ENCODE assay signal across 8 mouse cellular contexts in the genomic region with DNA sequence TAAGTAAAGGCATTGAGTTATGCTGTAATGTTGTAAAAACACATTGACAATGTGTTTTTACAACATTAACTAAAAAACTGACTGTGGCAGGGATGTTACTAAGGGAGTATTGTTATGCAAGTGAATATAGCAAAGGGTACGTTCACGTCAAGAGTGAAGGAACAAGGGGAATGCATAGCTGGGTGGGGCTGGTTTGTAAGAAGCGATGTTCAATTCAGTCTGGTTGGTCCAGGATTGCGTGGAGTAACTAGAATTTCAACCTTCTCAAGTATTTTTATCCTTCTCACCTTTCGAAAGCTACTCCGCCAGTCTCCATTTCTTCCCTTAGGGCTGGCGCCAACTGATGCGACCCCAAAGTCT. TPM values are rescaled to one million over a fixed set of nuclear protein-coding genes. Genes with fewer than 3 reads are reported as not detected.
A peak's percentile ranks its signal among the peaks of the same experiment; 100 is the strongest.
DNase-seq lines count a peak whose midpoint lies in the region; ATAC-seq and TF ChIP-seq lines count a peak whose summit lies in the region.

No protein-coding gene starts in this region.

- H3K4me1 ChIP-seq in forebrain, embryonic 10.5 days: peaks cover 46% of the 10 kb centered on the region
- H3K4me1 ChIP-seq in liver, embryonic 12.5 days: peaks cover 43% of the 10 kb centered on the region

- H3K9me3 ChIP-seq in forebrain, embryonic 10.5 days: no peaks in the 10 kb centered on the region
- H3K9me3 ChIP-seq in liver, embryonic 12.5 days (replicated peaks): no peaks in the 10 kb centered on the region

- ATAC-seq in liver, embryonic 12.5 days: no peak; the same call in 1 of the 2 replicates

- intact Hi-C loops in gastrocnemius, adult 2 months (cut with DNase I): loop anchor here (5.0 kb wide), 1 partner anchor 33 kb away; no protein-coding TSS in a partner anchor

- peak overlapping the region; percentile 95 for H3K4me2 ChIP-seq in liver, embryonic 12.5 days

- DNase-seq in gastrocnemius, adult 2 months: no peak
- DNase-seq in gastrocnemius, adult 18-20 months (ENCODE audit: low spot score): no peak
- DNase-seq in 3T3-L1 (ENCODE audit: low read depth, low spot score): peak; percentile 65
- no peak for DNase-seq in forebrain, embryonic 10.5 days (ENCODE audit: extremely low spot score, low spot score)
- DNase-seq in right cerebral cortex, postnatal 10 days (ENCODE audit: low spot score in 2 of 2): no peak
- no peak for DNase-seq in T-cell, adult 2 months (ENCODE audit: low spot score)
- DNase-seq in lung, postnatal 4 days: no peak

- peak overlapping the region; percentile 92 for H3K4me3 ChIP-seq in gastrocnemius, adult 2 months
- peak overlapping the region; percentile 92 for H3K4me3 ChIP-seq in forebrain, embryonic 10.5 days
- H3K4me3 ChIP-seq in liver, embryonic 12.5 days: peak overlapping the region; percentile 93

- peaks cover under 1% of the 10 kb centered on the region; the same call in 1 of the 2 replicates for H3K36me3 ChIP-seq in forebrain, embryonic 10.5 days (replicated peaks)
- H3K36me3 ChIP-seq in liver, embryonic 12.5 days: peaks cover 3% of the 10 kb centered on the region; the same call in 1 of the 2 replicates

- H3K9ac ChIP-seq in liver, embryonic 12.5 days: peak overlapping the region; percentile 95

- H3K27ac ChIP-seq in gastrocnemius, adult 2 months: peak overlapping the region; percentile 99
- peak overlapping the region; percentile 95 for H3K27ac ChIP-seq in forebrain, embryonic 10.5 days
- H3K27ac ChIP-seq in liver, embryonic 12.5 days: peak overlapping the region; percentile 92

- 0 out of 2 replicates have a peak, but pooled peaks cover 5% of the 10 kb centered on the region for H3K27me3 ChIP-seq in forebrain, embryonic 10.5 days (ENCODE audit: poor library complexity, severe bottlenecking)
- no peaks in the 10 kb centered on the region for H3K27me3 ChIP-seq in liver, embryonic 12.5 days (replicated peaks)

- WGBS in forebrain, embryonic 10.5 days: 7% methylated on average over 8 of the region's 8 CpGs
- WGBS in liver, embryonic 12.5 days (ENCODE audit: insufficient replicate concordance): 7% methylated on average over 8 of the region's 8 CpGs

- no peak for TF ChIP-seq CTCF in gastrocnemius, adult 2 months (IDR thresholded peaks at IDR 0.05)

RNA-seq across cellular contexts. Expression of a gene that starts 0.4 kb away (rescaled TPM):
- total RNA-seq in gastrocnemius, adult 2 months (2021): 10 to 100 TPM; 54.6 to 58.3 TPM
- total RNA-seq in gastrocnemius, adult 18-20 months (2021): 10 to 100 TPM; 57.4 to 58.2 TPM
- 14.1 and 20.8 TPM in 2 replicates for polyA plus RNA-seq in forebrain, embryonic 10.5 days (2016; fragmentation: Nextera tagmentation; extraction: Ambion mirVana)
- 10.8 and 12.7 TPM in 2 replicates for polyA plus RNA-seq in liver, embryonic 12.5 days (2016; fragmentation: Nextera tagmentation; extraction: Ambion mirVana)

RNA-seq across cellular contexts. Expression of a gene that starts 45.6 kb away (rescaled TPM):
- total RNA-seq in gastrocnemius, adult 2 months (2021): 10 to 100 TPM; 15.0 to 22.7 TPM
- total RNA-seq in gastrocnemius, adult 18-20 months (2021): 10 to 100 TPM; 19.6 to 19.8 TPM
- 24.1 and 28.0 TPM in 2 replicates for polyA plus RNA-seq in forebrain, embryonic 10.5 days (2016; fragmentation: Nextera tagmentation; extraction: Ambion mirVana)
- polyA plus RNA-seq in liver, embryonic 12.5 days (2016; fragmentation: Nextera tagmentation; extraction: Ambion mirVana): 17.6 and 18.6 TPM in 2 replicates

RNA-seq across cellular contexts. Expression of a gene that starts 57.9 kb away (rescaled TPM):
- total RNA-seq in gastrocnemius, adult 2 months (2021): 1 to 10 TPM; 1.9 to 2.5 TPM
- total RNA-seq in gastrocnemius, adult 18-20 months (2021): 1 to 10 TPM; 2.0 to 3.1 TPM
- 9.3 TPM in 2 replicates for polyA plus RNA-seq in forebrain, embryonic 10.5 days (2016; fragmentation: Nextera tagmentation; extraction: Ambion mirVana)
- 2.4 and 3.9 TPM in 2 replicates for polyA plus RNA-seq in liver, embryonic 12.5 days (2016; fragmentation: Nextera tagmentation; extraction: Ambion mirVana)
